Mouse (Mus musculus) frontal cortex, adult (tissue): Measurements from ENCODE around the gene Gm6899.

Experiments used
- ATAC-seq: cut with Nextera tagmentation; 2 replicates; pipeline ENCODE4 v1.9.2; 2017; ENCODE audit warnings: mild to moderate bottlenecking, moderate library complexity, mixed read lengths; ENCODE audit not compliant: low TSS enrichment

The Gm6899 gene

GRCm38 (mm10) chr11:26642141-26642540 lies 49.1 kb downstream of the Gm6899 start:
- ATAC-seq = no peak
